Mouse (Mus musculus): ENCODE results near the gene Polr3k. TPM values are rescaled to one million over a fixed set of nuclear protein-coding genes. Genes with fewer than 3 reads are reported as not detected.

The Polr3k gene
- 2.8 and 5.0 TPM in 2 replicates for polyA plus RNA-seq (2012; rRNA removed)

DNA sequence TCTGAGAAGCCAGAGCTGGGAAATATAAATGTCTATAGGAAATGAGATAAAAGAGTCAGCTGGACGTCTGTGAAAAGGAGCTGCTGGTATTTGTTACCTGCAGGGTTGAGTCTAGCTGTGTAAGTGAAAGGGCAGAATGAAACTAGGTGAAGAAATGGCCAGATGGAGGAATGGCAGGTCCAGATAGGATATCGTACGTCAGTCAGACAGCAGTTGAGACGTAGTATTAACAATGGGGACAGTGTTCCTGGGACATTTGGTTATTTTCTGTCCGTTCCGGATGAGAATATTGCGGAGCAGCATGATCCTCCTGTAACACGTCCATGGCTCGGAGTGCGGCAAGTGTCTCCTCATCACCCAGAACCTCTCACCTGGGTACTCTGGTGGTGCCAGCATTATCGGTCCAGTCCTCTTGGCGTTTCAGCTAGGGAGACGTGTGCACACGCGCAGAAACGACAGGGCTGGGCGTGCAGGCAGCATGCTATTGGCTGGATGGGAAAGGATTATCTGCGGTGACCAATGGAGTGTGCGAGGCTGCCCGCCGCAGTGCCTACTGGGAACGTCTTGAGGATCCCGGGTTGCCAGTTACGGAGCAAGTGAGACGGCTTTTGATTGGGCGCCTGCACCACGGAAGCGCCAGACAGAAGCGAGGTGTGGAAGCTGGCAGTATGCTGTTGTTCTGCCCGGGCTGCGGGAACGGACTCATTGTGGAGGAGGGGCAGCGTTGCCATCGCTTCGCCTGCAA, at the start of gene Polr3k:
Polr3k (plus strand) TSS at position 547 of the 745 bp plus-strand sequence.
- TF ChIP-seq POLR2A (IDR thresholded peaks at IDR 0.05; ENCODE audit: borderline replicate concordance, extremely low read depth, low read depth, low read length), result peak; percentile 82; the same call in 1 of the 2 replicates
- TF ChIP-seq CTCF (IDR thresholded peaks at IDR 0.05; ENCODE audit: insufficient read depth, low read length), result no peak
- DNase-seq, result peak; percentile 87
- Histone ChIP-seq H3K4me3 (replicated peaks; ENCODE audit: extremely low read depth, low read depth, low read length) (peak within 1 kb of the TSS; percentile 84), H3K4me1 (ENCODE audit: control insufficient read depth, insufficient read depth, low read length) (peaks cover 5% of the 10 kb centered on the region; the same call in 1 of the 2 replicates)
- WGBS, result under 1% methylated on average over 35 of the region's 35 CpGs

DNA sequence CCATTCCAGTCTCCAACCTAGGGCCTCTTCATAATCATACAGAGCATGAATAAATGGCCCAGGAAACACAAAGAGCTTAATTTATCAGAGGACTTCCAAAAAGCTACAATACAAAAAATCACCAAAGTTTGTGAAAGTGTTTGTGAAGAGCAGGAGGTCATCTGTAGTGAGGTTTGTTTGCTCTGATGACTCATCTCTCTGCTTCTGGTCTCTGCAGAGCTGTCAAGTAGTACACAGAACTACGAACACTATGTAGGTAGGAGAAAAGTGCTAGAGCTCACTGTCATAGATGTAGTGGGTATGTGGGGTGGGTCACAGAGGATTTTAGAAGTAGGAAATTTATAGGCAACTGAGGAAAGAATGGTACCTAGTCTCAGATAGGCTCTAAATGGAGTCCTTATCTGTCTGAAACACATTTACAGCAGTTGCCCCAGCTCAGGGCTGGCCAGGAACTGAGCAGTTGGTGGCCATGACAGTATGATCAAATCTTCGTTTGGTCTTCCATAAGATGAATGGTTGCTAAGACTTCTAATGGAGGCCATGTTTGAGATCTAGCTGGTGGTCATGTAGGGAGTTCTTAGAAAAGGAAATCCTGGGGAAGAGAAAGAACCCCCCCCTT, 35.0 kb upstream of the Polr3k start:
- Histone ChIP-seq H3K4me1 (ENCODE audit: control insufficient read depth, insufficient read depth, low read length) (no peaks in the 10 kb centered on the region), H3K4me3 (replicated peaks; ENCODE audit: extremely low read depth, low read depth, low read length) (no peak overlapping the region)
- WGBS, result 55% methylated on average over 2 of the region's 2 CpGs
- TF ChIP-seq CTCF (IDR thresholded peaks at IDR 0.05; ENCODE audit: insufficient read depth, low read length) (no peak), POLR2A (IDR thresholded peaks at IDR 0.05; ENCODE audit: borderline replicate concordance, extremely low read depth, low read depth, low read length) (no peak)
- no peak for DNase-seq

DNA sequence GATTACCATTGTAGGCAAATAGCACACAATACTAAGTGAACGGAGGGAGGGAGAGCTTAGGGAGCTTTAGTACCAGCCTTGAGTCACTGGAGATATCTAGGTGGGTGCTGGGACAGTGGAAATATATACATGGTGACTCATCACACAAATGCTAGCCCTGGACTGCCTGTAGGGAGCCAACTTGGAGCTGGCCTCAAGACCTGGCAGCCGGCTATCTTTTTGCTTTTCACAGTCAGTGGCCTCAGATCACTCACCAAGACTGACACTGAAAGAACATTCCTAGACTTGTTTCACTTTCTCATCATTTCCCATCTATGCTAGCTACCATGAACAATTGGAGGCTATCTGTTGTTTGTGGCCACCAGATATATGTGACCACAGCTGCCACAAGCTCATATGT, 31.4 kb upstream of the Polr3k start:
- 0 out of 2 replicates have a peak, but pooled peaks cover 3% of the 10 kb centered on the region for H3K4me1 ChIP-seq (ENCODE audit: control insufficient read depth, insufficient read depth, low read length)
- no peak overlapping the region for H3K4me3 ChIP-seq (replicated peaks; ENCODE audit: extremely low read depth, low read depth, low read length)
- no peak for DNase-seq
- TF ChIP-seq POLR2A (IDR thresholded peaks at IDR 0.05; ENCODE audit: borderline replicate concordance, extremely low read depth, low read depth, low read length), result no peak
- no peak for TF ChIP-seq CTCF (IDR thresholded peaks at IDR 0.05; ENCODE audit: insufficient read depth, low read length)
- WGBS, result 64% methylated on average over 2 of the region's 2 CpGs

DNA sequence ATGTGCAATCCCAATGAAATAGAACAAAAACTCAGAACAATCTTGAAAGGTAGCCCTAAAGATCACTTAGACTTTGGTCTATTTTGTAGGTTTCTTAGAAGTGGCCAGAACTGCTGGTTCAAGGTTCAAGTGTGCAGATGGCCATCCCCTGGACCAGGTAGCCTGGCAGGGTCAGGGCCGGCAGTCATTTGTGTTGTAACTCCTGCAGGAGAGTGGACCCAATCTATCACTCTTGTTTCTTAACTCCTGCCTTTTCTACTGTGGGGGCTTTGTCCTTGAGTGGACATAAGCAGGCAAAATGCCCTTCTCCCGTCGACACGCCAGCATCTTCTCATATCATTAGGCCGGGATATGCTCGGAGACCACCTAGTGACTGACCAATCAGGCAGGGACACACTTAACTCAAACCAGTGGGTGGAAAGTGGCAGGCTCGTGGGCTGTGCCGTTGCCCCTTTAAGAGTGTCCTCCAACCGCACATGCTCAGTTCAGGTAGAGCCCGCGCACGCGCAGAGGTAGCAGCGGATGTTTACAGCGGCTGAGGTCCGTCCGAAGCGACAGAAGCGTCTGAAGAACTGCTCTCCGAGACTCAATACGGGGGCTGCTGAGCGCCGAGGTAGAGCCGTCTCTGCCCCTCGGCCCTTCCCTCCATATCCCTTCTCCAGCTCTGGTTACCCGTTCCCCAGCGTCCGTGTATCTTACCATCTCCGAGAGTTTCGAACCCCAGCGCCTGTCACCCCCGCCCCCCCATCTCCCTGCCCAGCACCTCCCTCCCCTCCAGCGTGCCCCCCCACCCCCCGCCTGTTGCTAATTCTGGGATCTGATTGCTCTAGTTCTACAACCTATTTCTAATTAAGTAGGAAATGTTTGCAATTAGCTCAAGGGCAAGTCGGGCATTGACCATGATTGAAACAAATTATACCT, 26.5 kb upstream of the Polr3k start, which contains the start of gene Pcmtd2:
Pcmtd2 (plus strand) TSS at position 483 of the 921 bp plus-strand sequence.
- DNase-seq, result peak; percentile 91
- Histone ChIP-seq H3K4me1 (ENCODE audit: control insufficient read depth, insufficient read depth, low read length) (peaks cover 8% of the 10 kb centered on the region), H3K4me3 (replicated peaks; ENCODE audit: extremely low read depth, low read depth, low read length) (peak within 1 kb of the TSS; percentile 92)
- TF ChIP-seq CTCF (IDR thresholded peaks at IDR 0.05; ENCODE audit: insufficient read depth, low read length) (no peak), POLR2A (IDR thresholded peaks at IDR 0.05; ENCODE audit: borderline replicate concordance, extremely low read depth, low read depth, low read length) (peak; percentile 97)
- WGBS, result under 1% methylated on average over 35 of the region's 35 CpGs

DNA sequence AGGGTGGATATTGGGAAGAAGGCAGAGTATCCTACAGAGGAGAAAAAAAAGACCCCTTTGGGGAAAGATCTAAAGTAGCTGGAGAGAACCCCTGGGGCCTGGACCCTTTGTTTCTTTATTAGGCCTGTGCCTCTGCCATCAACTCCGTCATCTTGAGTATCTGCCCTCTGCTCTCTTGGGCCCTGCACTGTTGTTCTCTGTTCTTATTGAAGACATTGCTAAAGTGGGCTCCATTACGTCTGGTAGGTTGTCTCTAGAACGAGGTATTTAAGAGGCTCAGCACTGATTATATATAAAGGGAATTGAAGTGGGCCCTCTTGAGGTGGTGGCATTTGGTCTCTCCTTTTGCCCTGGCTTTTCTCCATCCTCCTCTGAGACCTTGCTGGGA, 25.9 kb upstream of the Polr3k start:
- peak; percentile 20 for DNase-seq
- WGBS, result 2% methylated on average over 3 of the region's 3 CpGs
- H3K4me1 ChIP-seq (ENCODE audit: control insufficient read depth, insufficient read depth, low read length), result peaks cover 8% of the 10 kb centered on the region
- H3K4me3 ChIP-seq (replicated peaks; ENCODE audit: extremely low read depth, low read depth, low read length), result peak overlapping the region; percentile 92
- no peak for TF ChIP-seq POLR2A (IDR thresholded peaks at IDR 0.05; ENCODE audit: borderline replicate concordance, extremely low read depth, low read depth, low read length)
- no peak for TF ChIP-seq CTCF (IDR thresholded peaks at IDR 0.05; ENCODE audit: insufficient read depth, low read length)

DNA sequence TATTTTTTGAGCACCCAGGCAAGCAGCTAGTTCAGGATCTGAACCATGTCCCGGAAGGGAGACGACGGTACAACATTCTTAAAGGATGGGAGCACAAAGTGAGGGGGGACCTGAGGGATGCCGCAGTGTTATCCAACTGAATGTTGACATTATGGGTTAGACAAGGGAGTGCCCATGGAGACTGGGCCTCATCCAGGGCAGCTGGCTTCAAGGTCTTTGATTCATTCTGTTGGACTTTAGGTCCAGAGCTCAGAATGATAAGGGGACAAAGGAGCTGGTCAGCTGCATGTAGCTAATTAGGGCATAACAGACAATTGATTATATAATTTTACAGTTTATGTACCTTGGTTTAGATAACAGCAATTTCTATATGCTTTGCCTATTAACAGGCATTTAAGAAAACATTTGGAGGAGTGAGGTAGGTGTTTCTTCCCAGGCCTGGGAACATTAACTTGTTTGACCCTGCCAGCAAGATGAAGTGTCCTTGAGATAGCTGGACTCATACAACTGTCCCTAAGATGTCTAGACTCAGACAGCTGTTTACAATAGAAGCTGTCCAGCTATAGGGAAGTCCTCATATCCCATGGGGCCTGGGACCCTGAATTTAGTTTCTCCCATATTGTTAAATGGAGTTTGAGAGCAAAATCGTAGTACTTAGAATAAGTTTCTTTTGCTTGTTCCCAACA, 18.3 kb upstream of the Polr3k start:
- WGBS, result 76% methylated on average over 5 of the region's 5 CpGs
- no peak for TF ChIP-seq CTCF (IDR thresholded peaks at IDR 0.05; ENCODE audit: insufficient read depth, low read length)
- no peak for TF ChIP-seq POLR2A (IDR thresholded peaks at IDR 0.05; ENCODE audit: borderline replicate concordance, extremely low read depth, low read depth, low read length)
- Histone ChIP-seq H3K4me1 (ENCODE audit: control insufficient read depth, insufficient read depth, low read length) (no peaks in the 10 kb centered on the region), H3K4me3 (replicated peaks; ENCODE audit: extremely low read depth, low read depth, low read length) (no peak overlapping the region)
- no peak for DNase-seq

DNA sequence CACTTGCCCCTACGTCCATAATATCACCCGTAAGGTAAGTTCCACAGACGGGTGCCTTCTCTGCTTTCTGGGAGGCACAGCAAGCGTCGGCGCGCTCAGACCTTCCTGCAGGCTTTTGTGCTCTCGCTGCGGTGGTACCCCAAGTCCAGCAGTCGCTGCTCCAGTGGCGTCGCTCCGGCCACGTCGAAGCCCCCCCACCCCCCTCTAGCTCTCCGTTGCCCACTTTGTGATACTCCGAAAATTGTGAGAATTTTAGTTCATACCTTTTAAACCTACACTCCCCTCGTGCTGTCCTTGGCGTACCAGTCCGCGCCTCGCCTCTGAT, 361 bp downstream of the Polr3k start:
- peak overlapping the region; percentile 84 for H3K4me3 ChIP-seq (replicated peaks; ENCODE audit: extremely low read depth, low read depth, low read length)
- TF ChIP-seq POLR2A (IDR thresholded peaks at IDR 0.05; ENCODE audit: borderline replicate concordance, extremely low read depth, low read depth, low read length) (no peak), CTCF (IDR thresholded peaks at IDR 0.05; ENCODE audit: insufficient read depth, low read length) (no peak)
- peaks cover 5% of the 10 kb centered on the region; the same call in 1 of the 2 replicates for H3K4me1 ChIP-seq (ENCODE audit: control insufficient read depth, insufficient read depth, low read length)
- DNase-seq, result no peak
- 0% methylated on average over 22 of the region's 22 CpGs for WGBS

DNA sequence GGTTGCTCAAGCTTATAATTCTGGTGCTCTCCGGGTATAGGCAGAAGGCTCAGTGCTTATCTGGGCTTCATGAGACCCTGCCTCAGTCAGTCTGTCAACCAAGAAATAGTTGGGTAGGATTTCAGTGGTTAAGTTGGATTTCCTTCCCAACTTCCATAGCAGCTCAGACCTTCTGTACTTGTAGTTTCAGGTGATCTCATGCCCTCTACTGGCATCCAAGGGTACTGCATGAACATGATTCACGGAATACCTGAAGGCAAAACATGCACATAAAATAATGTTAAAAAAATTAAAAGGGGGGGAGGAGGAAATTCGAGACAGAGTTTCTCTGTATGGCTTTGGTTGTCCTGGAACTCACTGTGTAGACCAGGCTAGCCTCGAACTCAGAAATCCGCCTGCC, 2.8 kb downstream of the Polr3k start:
- DNase-seq, result peak; percentile 67
- peaks cover 5% of the 10 kb centered on the region for H3K4me1 ChIP-seq (ENCODE audit: control insufficient read depth, insufficient read depth, low read length)
- no peak for TF ChIP-seq POLR2A (IDR thresholded peaks at IDR 0.05; ENCODE audit: borderline replicate concordance, extremely low read depth, low read depth, low read length)
- TF ChIP-seq CTCF (IDR thresholded peaks at IDR 0.05; ENCODE audit: insufficient read depth, low read length), result peak; percentile 34; the same call in 1 of the 2 replicates
- 50% methylated on average over 5 of the region's 5 CpGs for WGBS
- no peak overlapping the region for H3K4me3 ChIP-seq (replicated peaks; ENCODE audit: extremely low read depth, low read depth, low read length)
